Mouse (Mus musculus) embryonic facial prominence, embryonic 12.5 days (tissue): ENCODE data around the gene Pacsin1. TPM values are rescaled to one million over a fixed set of nuclear protein-coding genes. Genes with fewer than 3 reads are reported as not detected.

Experiments used
- ATAC-seq: fragments of 200-750 bp; cut with Nextera tagmentation; 2 replicates; pipeline ENCODE4 v1.8.0; 2017; ENCODE audit not compliant: insufficient number of reproducible peaks, insufficient read depth, low FRiP score, low TSS enrichment
- H3K27ac ChIP-seq: fragments of 300-500 bp; sonication (generic); 2 replicates; pipeline ENCODE4 v1.5.1; 2016; ENCODE audit warnings: mild to moderate bottlenecking
- H3K27me3 ChIP-seq: fragments of 300-500 bp; sonication (generic); 2 replicates; pipeline ENCODE4 v1.6.1; 2016; ENCODE audit warnings: mild to moderate bottlenecking, moderate library complexity
- H3K36me3 ChIP-seq: fragments of 300-500 bp; sonication (generic); 2 replicates; pipeline ENCODE4 v1.6.1; 2016; ENCODE audit warnings: mild to moderate bottlenecking
- H3K4me1 ChIP-seq: fragments of 300-500 bp; sonication (generic); 2 replicates; pipeline ENCODE4 v1.6.1; 2016
- H3K4me2 ChIP-seq: fragments of 300-500 bp; sonication (generic); replicated peaks from 2 replicates; pipeline ENCODE4 v1.6.1; 2016; ENCODE audit warnings: mild to moderate bottlenecking, moderate library complexity
- H3K4me3 ChIP-seq: fragments of 300-500 bp; sonication (generic); 2 replicates; pipeline ENCODE4 v1.5.1; 2016; ENCODE audit warnings: mild to moderate bottlenecking
- H3K9ac ChIP-seq: fragments of 300-500 bp; sonication (generic); 2 replicates; pipeline ENCODE4 v1.6.1; 2016; ENCODE audit warnings: mild to moderate bottlenecking, moderate library complexity
- H3K9me3 ChIP-seq: fragments of 300-500 bp; sonication (generic); 2 replicates; pipeline ENCODE4 v1.6.1; 2016; ENCODE audit warnings: mild to moderate bottlenecking, moderate library complexity
- WGBS: fragments of 180-500 bp; shearing (Covaris S2); methylation state at CpG from one replicate; pipeline ENCODE4 v1.1.7; 2016; 5-methylcytosine and 5-hydroxymethylcytosine counted together
- polyA plus RNA-seq: library from polyadenylated mRNA; unstranded; fragments of >200 nt; fragmentation: Nextera tagmentation; extraction: Ambion mirVana; gene quantifications from 2 replicates; pipeline ENCODE4 v1.2.1, GENCODE M21; 2016

The Pacsin1 gene
- polyA plus RNA-seq, 1 experiment from 2014 or later: 7.5 TPM

GRCm38 (mm10) chr17:27656414-27656813 is 1.1 kb downstream of the Pacsin1 start:
- Histone ChIP-seq H3K4me2 (peak overlapping the region; percentile 98), H3K27ac (no peak overlapping the region), H3K4me3 (peak overlapping the region; percentile 53), H3K4me1 (peaks cover 21% of the 10 kb centered on the region), H3K27me3 (peaks cover 30% of the 10 kb centered on the region), H3K9ac (0 out of 2 replicates have a peak overlapping the region, but pooled peaks have one; percentile 49), H3K9me3 (no peaks in the 10 kb centered on the region), H3K36me3 (no peaks in the 10 kb centered on the region)
- WGBS: 6% methylated on average over 5 of the region's 5 CpGs
- ATAC-seq: no peak

GRCm38 (mm10) chr17:27657123-27657522 is 1.8 kb downstream of the Pacsin1 start:
- Histone ChIP-seq H3K9ac (no peak overlapping the region), H3K9me3 (no peaks in the 10 kb centered on the region), H3K27ac (no peak overlapping the region), H3K27me3 (peaks cover 30% of the 10 kb centered on the region), H3K4me1 (peaks cover 21% of the 10 kb centered on the region), H3K4me2 (no peak overlapping the region), H3K36me3 (no peaks in the 10 kb centered on the region), H3K4me3 (no peak overlapping the region)
- no peak for ATAC-seq
- WGBS: 70% methylated on average over 8 of the region's 8 CpGs

GRCm38 (mm10) chr17:27658767-27659166 is 3.5 kb downstream of the Pacsin1 start:
- ATAC-seq: no peak
- peaks cover 28% of the 10 kb centered on the region for H3K27me3 ChIP-seq
- 72% methylated on average over 7 of the region's 7 CpGs for whole genome bisulfite sequencing

GRCm38 (mm10) chr17:27671720-27672119 is 16.4 kb downstream of the Pacsin1 start:
- H3K27ac ChIP-seq: no peak overlapping the region
- no peak for ATAC-seq
- WGBS: 80% methylated on average over 6 of the region's 6 CpGs

More at GRCm38 (mm10) chr17:27658767-27659166, 3.5 kb downstream of the Pacsin1 start:
- Histone ChIP-seq H3K9me3 (no peaks in the 10 kb centered on the region), H3K27ac (no peak overlapping the region), H3K4me3 (no peak overlapping the region), H3K36me3 (no peaks in the 10 kb centered on the region), H3K4me1 (peaks cover 21% of the 10 kb centered on the region), H3K9ac (no peak overlapping the region), H3K4me2 (no peak overlapping the region)

GRCm38 (mm10) chr17:27673945-27674344 is 18.6 kb downstream of the Pacsin1 start:
- Histone ChIP-seq H3K27me3 (no peaks in the 10 kb centered on the region), H3K4me1 (no peaks in the 10 kb centered on the region), H3K9me3 (no peaks in the 10 kb centered on the region), H3K36me3 (no peaks in the 10 kb centered on the region), H3K27ac (no peak overlapping the region), H3K9ac (no peak overlapping the region), H3K4me2 (no peak overlapping the region), H3K4me3 (no peak overlapping the region)
- ATAC-seq: no peak
- 84% methylated on average over 7 of the region's 7 CpGs for WGBS

More at GRCm38 (mm10) chr17:27671720-27672119, 16.4 kb downstream of the Pacsin1 start:
- Histone ChIP-seq H3K9ac (no peak overlapping the region), H3K36me3 (no peaks in the 10 kb centered on the region), H3K9me3 (no peaks in the 10 kb centered on the region), H3K4me2 (no peak overlapping the region), H3K27me3 (no peaks in the 10 kb centered on the region), H3K4me3 (no peak overlapping the region), H3K4me1 (no peaks in the 10 kb centered on the region)

- H3K36me3 ChIP-seq: no peaks in the 10 kb centered on the region
These were observed 20.1 kb downstream of the Pacsin1 start for GRCm38 (mm10) chr17:27675453-27675852.

GRCm38 (mm10) chr17:27676270-27676669 is 21.0 kb downstream of the Pacsin1 start:
- H3K36me3 ChIP-seq: no peaks in the 10 kb centered on the region
- H3K4me1 ChIP-seq: 0 out of 2 replicates have a peak, but pooled peaks cover 3% of the 10 kb centered on the region
- no peaks in the 10 kb centered on the region for H3K27me3 ChIP-seq
- H3K27ac ChIP-seq: no peak overlapping the region
- no peaks in the 10 kb centered on the region for H3K9me3 ChIP-seq
- WGBS: 73% methylated on average over 7 of the region's 7 CpGs
- H3K4me3 ChIP-seq: no peak overlapping the region
- no peak overlapping the region for H3K9ac ChIP-seq
- no peak overlapping the region for H3K4me2 ChIP-seq
- no peak for ATAC-seq

More at GRCm38 (mm10) chr17:27675453-27675852, 20.1 kb downstream of the Pacsin1 start:
- H3K4me2 ChIP-seq: no peak overlapping the region
- H3K4me3 ChIP-seq: no peak overlapping the region
- no peaks in the 10 kb centered on the region for H3K9me3 ChIP-seq
- no peak overlapping the region for H3K9ac ChIP-seq
- no peak for ATAC-seq
- 61% methylated on average over 9 of the region's 9 CpGs for WGBS
- no peak overlapping the region for H3K27ac ChIP-seq
- H3K4me1 ChIP-seq: 0 out of 2 replicates have a peak, but pooled peaks cover 3% of the 10 kb centered on the region
- no peaks in the 10 kb centered on the region for H3K27me3 ChIP-seq

- Histone ChIP-seq H3K4me1 (0 out of 2 replicates have a peak, but pooled peaks cover 3% of the 10 kb centered on the region), H3K4me2 (no peak overlapping the region), H3K36me3 (no peaks in the 10 kb centered on the region), H3K9ac (no peak overlapping the region), H3K27ac (no peak overlapping the region), H3K27me3 (no peaks in the 10 kb centered on the region), H3K4me3 (no peak overlapping the region), H3K9me3 (no peaks in the 10 kb centered on the region)
- no peak for ATAC-seq
- WGBS: 78% methylated on average over 5 of the region's 5 CpGs
These were observed 22.4 kb downstream of the Pacsin1 start for GRCm38 (mm10) chr17:27677756-27678155.

- Histone ChIP-seq H3K27ac (no peak overlapping the region), H3K4me2 (no peak overlapping the region), H3K9ac (no peak overlapping the region), H3K27me3 (peaks cover 12% of the 10 kb centered on the region), H3K36me3 (no peaks in the 10 kb centered on the region), H3K4me3 (no peak overlapping the region), H3K9me3 (no peaks in the 10 kb centered on the region), H3K4me1 (0 out of 2 replicates have a peak, but pooled peaks cover 3% of the 10 kb centered on the region)
- WGBS: 44% methylated on average over 11 of the region's 11 CpGs
- ATAC-seq: no peak
These were observed 23.9 kb downstream of the Pacsin1 start for GRCm38 (mm10) chr17:27678924-27679813.

- Histone ChIP-seq H3K4me3 (peak overlapping the region; percentile 49), H3K27me3 (peaks cover 49% of the 10 kb centered on the region), H3K36me3 (no peaks in the 10 kb centered on the region), H3K9me3 (no peaks in the 10 kb centered on the region), H3K4me1 (peaks cover 14% of the 10 kb centered on the region), H3K27ac (no peak overlapping the region), H3K4me2 (peak overlapping the region; percentile 94), H3K9ac (peak overlapping the region; percentile 55)
- 1% methylated on average over 44 of the region's 53 CpGs for WGBS
- no peak for ATAC-seq
These were observed 29.7 kb downstream of the Pacsin1 start for GRCm38 (mm10) chr17:27684886-27685549.

- H3K4me1 ChIP-seq: peaks cover 14% of the 10 kb centered on the region
- no peak overlapping the region for H3K27ac ChIP-seq
- H3K4me3 ChIP-seq: peak overlapping the region; percentile 49
- H3K36me3 ChIP-seq: no peaks in the 10 kb centered on the region
- H3K9ac ChIP-seq: peak overlapping the region; percentile 55
- 6% methylated on average over 11 of the region's 11 CpGs for WGBS
- ATAC-seq: no peak
- peak overlapping the region; percentile 94 for H3K4me2 ChIP-seq
- no peaks in the 10 kb centered on the region for H3K9me3 ChIP-seq
- H3K27me3 ChIP-seq: peaks cover 49% of the 10 kb centered on the region
These were observed 30.2 kb downstream of the Pacsin1 start for GRCm38 (mm10) chr17:27685550-27685913.
